Mouse (Mus musculus) liver, postnatal 0 days (tissue): ENCODE results near the gene Mtcl1.

Experiments used
- CTCF ChIP-seq: sonication (generic); IDR thresholded peaks from 2 replicates; pipeline ENCODE4 v1.5.1; 2016; ENCODE audit warnings: antibody characterized with exemption, low read depth
- EP300 ChIP-seq: IDR thresholded peaks from 2 replicates; pipeline ENCODE4 v1.6.1; 2016; ENCODE audit warnings: antibody characterized with exemption, low read depth, mild to moderate bottlenecking

- TF ChIP-seq CTCF (no peak), EP300 (no peak)
Measured at GRCm38 (mm10) chr17:66369777-66370176, 79.8 kb downstream of the Mtcl1 start.
